Comparison of ENCODE assay signal across 9 mouse cellular contexts in the genomic region with DNA sequence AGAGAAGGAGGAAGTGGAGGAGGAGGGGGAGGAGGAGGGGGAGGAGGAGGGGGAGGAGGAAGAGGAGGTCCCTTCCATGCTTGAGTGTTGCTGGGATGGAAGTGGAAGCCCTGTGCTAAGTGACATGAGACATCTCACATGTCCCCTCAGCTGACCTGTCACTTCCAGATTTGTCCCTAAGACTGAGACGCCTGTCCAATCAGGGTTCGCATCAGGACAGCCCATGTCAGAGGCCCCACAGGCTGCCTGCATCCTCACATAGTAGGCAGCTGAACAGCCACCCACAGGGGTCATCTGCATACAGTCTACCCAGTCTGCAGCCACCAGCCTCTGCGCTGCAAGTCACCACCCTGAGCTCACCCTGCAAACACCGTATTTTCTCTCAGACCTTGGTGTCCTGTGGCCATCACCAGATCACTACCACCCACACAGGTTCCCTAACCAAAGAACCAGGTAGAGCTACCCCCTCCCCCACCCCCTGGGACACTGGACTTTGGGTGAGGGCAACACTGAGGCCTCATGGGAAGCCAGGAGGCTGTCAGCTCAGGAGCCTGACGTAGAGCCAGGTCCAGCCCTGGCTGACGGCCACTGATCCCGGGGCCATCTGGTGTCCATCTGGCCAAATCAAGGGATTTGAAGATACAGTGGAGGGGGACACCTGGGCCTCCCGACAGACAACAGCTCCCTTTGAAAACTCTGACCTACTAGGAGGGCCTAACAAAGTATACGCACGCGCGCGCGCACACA. TPM values are rescaled to one million over a fixed set of nuclear protein-coding genes. Genes with fewer than 3 reads are reported as not detected.
DNase-seq lines count a peak whose midpoint lies in the region; ATAC-seq and TF ChIP-seq lines count a peak whose summit lies in the region.
"Had no signal": no experiment of that assay in that cellular context is flagged by ENCODE, and none has a peak within 500 bp of the region (broad histone marks: within the 10 kb centered on the region; RNA-seq: fewer than 3 reads in every experiment).

No protein-coding gene starts in this region.

- H3K4me1 ChIP-seq in embryonic facial prominence, embryonic 15.5 days: peaks cover 19% of the 10 kb centered on the region
- H3K4me1 ChIP-seq in liver, embryonic 14.5 days (replicated peaks; ENCODE audit: control insufficient read depth in 2 of 2, insufficient read depth in 2 of 2, low read length in 1 of 2): peaks cover 0 to 23% of the 10 kb centered on the region in 2 experiments; a peak in 2 of 4 replicates

- H3K27ac ChIP-seq in gastrocnemius, adult 2 months: peak overlapping the region; percentile 91
- no peak overlapping the region for H3K27ac ChIP-seq in embryonic facial prominence, embryonic 15.5 days (replicated peaks)
- no peak overlapping the region for H3K27ac ChIP-seq in liver, embryonic 14.5 days
- H3K27ac ChIP-seq: embryonic facial prominence, embryonic 13.5 days had no signal

- intact Hi-C loops in gastrocnemius, adult 2 months (cut with DNase I): no loop called here

- peak; percentile 21; the same call in 1 of the 2 replicates for ATAC-seq in embryonic facial prominence, embryonic 15.5 days (ENCODE audit: insufficient number of reproducible peaks, low FRiP score, low TSS enrichment, low read depth)
- peak; percentile 42 for ATAC-seq in liver, embryonic 14.5 days (ENCODE audit: insufficient read depth)

- TF ChIP-seq EP300 in liver, embryonic 14.5 days (IDR thresholded peaks at IDR 0.05; ENCODE audit: low read depth): no peak

- H3K4me2 ChIP-seq in embryonic facial prominence, embryonic 15.5 days (replicated peaks): no peak overlapping the region
- H3K4me2 ChIP-seq in liver, embryonic 14.5 days (ENCODE audit: low read depth): no peak overlapping the region
- H3K4me2 ChIP-seq: embryonic facial prominence, embryonic 13.5 days had no signal

- H3K9ac ChIP-seq in embryonic facial prominence, embryonic 15.5 days: no peak overlapping the region
- no peak overlapping the region for H3K9ac ChIP-seq in liver, embryonic 14.5 days (replicated peaks)
- H3K9ac ChIP-seq: embryonic facial prominence, embryonic 13.5 days had no signal

- H3K4me3 ChIP-seq in gastrocnemius, adult 2 months: peak overlapping the region; percentile 0; the same call in 1 of the 2 replicates
- H3K4me3 ChIP-seq in embryonic facial prominence, embryonic 15.5 days (replicated peaks): no peak overlapping the region
- H3K4me3 ChIP-seq in liver, embryonic 14.5 days (ENCODE audit: insufficient read depth in 1 of 2, low read depth in 2 of 2, low read length in 2 of 2): no peak overlapping the region
- H3K4me3 ChIP-seq: embryonic facial prominence, embryonic 13.5 days had no signal

- no peaks in the 10 kb centered on the region for H3K27me3 ChIP-seq in embryonic facial prominence, embryonic 15.5 days
- H3K27me3 ChIP-seq in liver, embryonic 14.5 days (ENCODE audit: control insufficient read depth, insufficient read depth, low read length): no peaks in the 10 kb centered on the region
- H3K27me3 ChIP-seq: embryonic facial prominence, embryonic 13.5 days had no signal

- H3K9me3 ChIP-seq in embryonic facial prominence, embryonic 15.5 days (replicated peaks): no peaks in the 10 kb centered on the region
- no peaks in the 10 kb centered on the region for H3K9me3 ChIP-seq in liver, embryonic 14.5 days (ENCODE audit: control insufficient read depth, low read length)
- H3K9me3 ChIP-seq: embryonic facial prominence, embryonic 13.5 days had no signal

- 67% methylated on average over 14 of the region's 14 CpGs for WGBS in embryonic facial prominence, embryonic 15.5 days
- 69% methylated on average over 14 of the region's 14 CpGs for WGBS in liver, embryonic 14.5 days (ENCODE audit: insufficient replicate concordance)

- peak; percentile 72 for DNase-seq in gastrocnemius, adult 2 months
- no peak for DNase-seq in gastrocnemius, adult 8-10 months (ENCODE audit: low spot score in 2 of 2)
- peak; percentile 87 for DNase-seq in MN1 (ENCODE audit: low spot score)
- no peak for DNase-seq in liver, embryonic 14.5 days (ENCODE audit: low read depth in 3 of 3, low spot score in 3 of 3)
- DNase-seq in T-cell, adult 2 months (ENCODE audit: low spot score): no peak
- DNase-seq in ovary, adult 18-20 months (ENCODE audit: low spot score): no peak
- DNase-seq in layer of hippocampus, adult 9-10 months (ENCODE audit: low spot score): no peak

- TF ChIP-seq CTCF in gastrocnemius, adult 2 months (IDR thresholded peaks at IDR 0.05): no peak
- TF ChIP-seq CTCF in liver, embryonic 14.5 days (IDR thresholded peaks at IDR 0.05; ENCODE audit: low read depth): no peak

- H3K36me3 ChIP-seq in embryonic facial prominence, embryonic 15.5 days: peaks cover 4% of the 10 kb centered on the region
- H3K36me3 ChIP-seq in liver, embryonic 14.5 days (replicated peaks; ENCODE audit: control insufficient read depth, insufficient read depth, low read depth): no peaks in the 10 kb centered on the region

RNA-seq across cellular contexts. Expression of a gene that starts 9.6 kb away (rescaled TPM):
- total RNA-seq in gastrocnemius, adult 2 months (2021): 10 to 100 TPM; 15.7 to 17.4 TPM
- total RNA-seq in gastrocnemius, adult 8-10 months (2022): 10 to 100 TPM; 17.6 to 20.2 (median 19.4) TPM
- 31.5 and 36.4 TPM in 2 replicates for polyA plus RNA-seq in embryonic facial prominence, embryonic 15.5 days (2015; fragmentation: Nextera tagmentation; extraction: Ambion mirVana)
- polyA plus RNA-seq in liver, embryonic 14.5 days (2012; rRNA removed): 2.7 and 2.9 TPM in 2 replicates
- 6.4 and 6.5 TPM in 2 replicates for polyA plus RNA-seq in liver, embryonic 14.5 days (2014; fragmentation: Nextera tagmentation; extraction: Ambion mirVana)

RNA-seq across cellular contexts. Expression of a gene that starts 16.5 kb away (rescaled TPM):
- 100 to 1,000 TPM; 544 to 670 TPM for total RNA-seq in gastrocnemius, adult 2 months (2021)
- 100 to 1,000 TPM; 528 to 780 (median 621) TPM for total RNA-seq in gastrocnemius, adult 8-10 months (2022)
- polyA plus RNA-seq in embryonic facial prominence, embryonic 15.5 days (2015; fragmentation: Nextera tagmentation; extraction: Ambion mirVana): 993 and 1,020 TPM in 2 replicates
- 758 and 1,654 TPM in 2 replicates for polyA plus RNA-seq in liver, embryonic 14.5 days (2012; rRNA removed)
- 899 and 926 TPM in 2 replicates for polyA plus RNA-seq in liver, embryonic 14.5 days (2014; fragmentation: Nextera tagmentation; extraction: Ambion mirVana)

RNA-seq across cellular contexts. Expression of a gene that starts 42.4 kb away (rescaled TPM):
- under 1 TPM; 0.08 to 0.14 TPM for total RNA-seq in gastrocnemius, adult 2 months (2021)
- total RNA-seq in gastrocnemius, adult 8-10 months (2022): not detected
- 8.0 and 13.2 TPM in 2 replicates for polyA plus RNA-seq in embryonic facial prominence, embryonic 15.5 days (2015; fragmentation: Nextera tagmentation; extraction: Ambion mirVana)
- polyA plus RNA-seq in liver, embryonic 14.5 days (2012; rRNA removed): 0.03 and 0.17 TPM in 2 replicates
- not detected in 2 replicates for polyA plus RNA-seq in liver, embryonic 14.5 days (2014; fragmentation: Nextera tagmentation; extraction: Ambion mirVana)

Comparison
In these comparisons a context has a peak if more than half of its experiments do, and no peak if none do; other contexts are left out.
1. DNase-seq: peak in gastrocnemius, adult 2 months (single experiment) and MN1 (single experiment); none in gastrocnemius, adult 8-10 months (0 of 2), liver, embryonic 14.5 days (0 of 3), T-cell, adult 2 months (single experiment), ovary, adult 18-20 months (single experiment) and layer of hippocampus, adult 9-10 months (single experiment).